Mouse (Mus musculus): Measurements from ENCODE around the gene Rab22a. TPM values are rescaled to one million over a fixed set of nuclear protein-coding genes. Genes with fewer than 3 reads are reported as not detected.

The Rab22a gene
- total RNA-seq, 2 experiments from 2014 or later = 32.8 to 37.0 TPM

Small RNA genes within 50 kb of the gene (microRNA-seq; reads per million reads assigned to microRNA genes)
- gene Mir6340 = not detected

Other genes starting within 250 kb of the Rab22a start
- gene 1700021F07Rik, start 137.2 kb upstream of the Rab22a start, total RNA-seq (2021) = not detected
- not detected for gene Ankrd60, start 81.4 kb upstream of the Rab22a start, total RNA-seq (2021)
- gene 1700010B08Rik, start 59.7 kb downstream of the Rab22a start, total RNA-seq (2021) = not detected
- gene Vapb, start 77.8 kb downstream of the Rab22a start, total RNA-seq (2021) = 100 to 1,000 TPM; 117 to 122 TPM

Measured in gastrocnemius, postnatal 4 days (tissue).